Comparison of ENCODE assay signal across 22 mouse cellular contexts in the genomic region with DNA sequence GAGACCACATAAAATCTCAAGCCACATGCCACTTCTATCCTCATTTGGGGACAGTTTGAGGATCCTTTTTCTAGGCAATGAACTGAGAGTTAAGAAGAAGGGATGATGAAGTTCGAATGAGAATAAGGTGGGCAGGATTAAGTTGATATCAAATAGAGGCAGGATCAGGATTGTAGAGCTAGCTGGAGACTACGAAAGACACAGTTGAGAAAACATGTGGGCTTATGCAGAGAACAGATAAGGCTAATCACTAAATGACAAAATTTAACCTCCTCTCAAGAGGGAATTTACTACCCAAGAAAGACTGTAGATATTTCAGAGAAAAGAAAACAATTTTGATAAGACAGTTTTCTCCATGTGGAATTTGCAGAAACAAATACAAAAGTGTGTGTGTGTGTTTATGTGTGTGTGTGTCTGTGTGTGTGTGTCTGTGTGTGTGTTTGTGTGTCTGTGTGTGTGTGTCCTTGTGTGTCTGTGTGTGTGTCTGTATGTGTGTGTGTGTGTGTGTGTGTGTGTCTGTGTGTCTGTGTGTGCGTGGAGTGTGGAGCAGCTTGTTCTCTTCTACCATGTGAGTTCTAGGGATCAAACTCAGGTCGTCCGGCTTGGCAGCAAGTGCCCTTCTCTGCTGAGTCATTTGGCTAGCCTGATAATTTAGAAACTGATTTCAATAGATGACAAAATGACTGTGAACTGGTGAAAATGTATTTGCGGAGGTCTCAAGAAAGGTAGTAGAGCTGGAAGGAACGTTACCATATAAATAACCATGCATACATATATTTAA.
DNase-seq lines count a peak whose midpoint lies in the region; ATAC-seq and TF ChIP-seq lines count a peak whose summit lies in the region.
"Had no signal": no experiment of that assay in that cellular context is flagged by ENCODE, and none has a peak within 500 bp of the region (broad histone marks: within the 10 kb centered on the region; RNA-seq: fewer than 3 reads in every experiment).

No protein-coding gene starts in this region.

- peak; percentile 73 for DNase-seq in 3T3-L1 (ENCODE audit: low read depth, low spot score)
- DNase-seq in adipocyte (ENCODE audit: low spot score): peak; percentile 49
- DNase-seq in frontal cortex, postnatal 10 days (ENCODE audit: low spot score in 2 of 2): no peak
- DNase-seq in stomach, postnatal 0 days (ENCODE audit: low spot score): no peak
- DNase-seq in spleen, adult 12 weeks (ENCODE audit: low spot score): no peak
- DNase-seq in urinary bladder, postnatal 10 days (ENCODE audit: low spot score): no peak
- DNase-seq: adrenal gland, postnatal 14 days; cerebellum, adult 11 months; cerebellum, adult 8-10 months; cerebellum, postnatal 14 days; embryo, embryonic 11 days; gastrocnemius, postnatal 14 days had no signal

- no peak overlapping the region for H3K27ac ChIP-seq in liver, embryonic 12.5 days
- no peak overlapping the region for H3K27ac ChIP-seq in liver, embryonic 16.5 days (ENCODE audit: low read length)
- H3K27ac ChIP-seq in stomach, postnatal 0 days (replicated peaks): no peak overlapping the region
- H3K27ac ChIP-seq: embryonic facial prominence, embryonic 15.5 days; forebrain, embryonic 12.5 days had no signal

- no peaks in the 10 kb centered on the region for H3K4me1 ChIP-seq in liver, embryonic 12.5 days
- no peaks in the 10 kb centered on the region for H3K4me1 ChIP-seq in liver, embryonic 16.5 days (ENCODE audit: control insufficient read depth, low read depth, low read length)
- H3K4me1 ChIP-seq in stomach, postnatal 0 days (replicated peaks; ENCODE audit: control insufficient read depth, insufficient read depth): no peaks in the 10 kb centered on the region
- H3K4me1 ChIP-seq: embryonic facial prominence, embryonic 15.5 days; forebrain, embryonic 12.5 days; heart, embryonic 12.5 days had no signal

- no peak for TF ChIP-seq EP300 in stomach, postnatal 0 days (optimal IDR thresholded peaks at IDR 0.05)

- H3K36me3 ChIP-seq in liver, embryonic 12.5 days: no peaks in the 10 kb centered on the region
- no peaks in the 10 kb centered on the region for H3K36me3 ChIP-seq in liver, embryonic 16.5 days (ENCODE audit: control insufficient read depth, insufficient read depth)
- no peaks in the 10 kb centered on the region for H3K36me3 ChIP-seq in stomach, postnatal 0 days (ENCODE audit: control insufficient read depth, insufficient read depth, low read length)
- H3K36me3 ChIP-seq: embryonic facial prominence, embryonic 15.5 days; forebrain, embryonic 12.5 days; heart, embryonic 12.5 days had no signal

- ATAC-seq in liver, embryonic 12.5 days: peak; percentile 55; the same call in 1 of the 2 replicates
- ATAC-seq in liver, embryonic 16.5 days (ENCODE audit: low read depth): peak; percentile 55; the same call in 1 of the 2 replicates
- ATAC-seq in stomach, postnatal 0 days (ENCODE audit: low FRiP score, low TSS enrichment): no peak
- ATAC-seq: forebrain, embryonic 16.5 days; hindbrain, embryonic 16.5 days; inflammation-experienced regulatory T-cells, adult 6 months had no signal

- H3K27me3 ChIP-seq in liver, embryonic 12.5 days (replicated peaks): no peaks in the 10 kb centered on the region
- no peaks in the 10 kb centered on the region for H3K27me3 ChIP-seq in liver, embryonic 16.5 days (ENCODE audit: control insufficient read depth, insufficient read depth, low read depth, low read length)
- no peaks in the 10 kb centered on the region for H3K27me3 ChIP-seq in stomach, postnatal 0 days (ENCODE audit: control insufficient read depth, insufficient read depth, low read length)
- H3K27me3 ChIP-seq: CH12.LX; embryonic facial prominence, embryonic 15.5 days; forebrain, embryonic 12.5 days; heart, embryonic 12.5 days had no signal

- no peak overlapping the region for H3K4me2 ChIP-seq in liver, embryonic 12.5 days
- no peak overlapping the region for H3K4me2 ChIP-seq in liver, embryonic 16.5 days (ENCODE audit: low read depth, low read length)
- no peak overlapping the region for H3K4me2 ChIP-seq in stomach, postnatal 0 days (replicated peaks; ENCODE audit: low read depth)
- H3K4me2 ChIP-seq: embryonic facial prominence, embryonic 15.5 days; forebrain, embryonic 12.5 days; heart, embryonic 12.5 days had no signal

- no peaks in the 10 kb centered on the region for H3K9me3 ChIP-seq in liver, embryonic 12.5 days (replicated peaks)
- no peaks in the 10 kb centered on the region for H3K9me3 ChIP-seq in liver, embryonic 16.5 days (replicated peaks; ENCODE audit: control insufficient read depth, low read length)
- no peaks in the 10 kb centered on the region for H3K9me3 ChIP-seq in stomach, postnatal 0 days (ENCODE audit: control insufficient read depth, low read length)
- H3K9me3 ChIP-seq: embryonic facial prominence, embryonic 15.5 days; forebrain, embryonic 12.5 days; heart, embryonic 12.5 days had no signal

- no peak for TF ChIP-seq CTCF in stomach, postnatal 0 days (IDR thresholded peaks at IDR 0.05; ENCODE audit: low read depth)

- H3K4me3 ChIP-seq in liver, embryonic 12.5 days: no peak overlapping the region
- H3K4me3 ChIP-seq in liver, embryonic 16.5 days (ENCODE audit: low read depth, low read length): no peak overlapping the region
- H3K4me3 ChIP-seq in stomach, postnatal 0 days (ENCODE audit: low read depth, low read length): no peak overlapping the region
- H3K4me3 ChIP-seq: embryonic facial prominence, embryonic 15.5 days; erythroblast, embryonic 14.5 days; forebrain, embryonic 12.5 days; heart, embryonic 12.5 days had no signal

- 48% methylated on average over 7 of the region's 7 CpGs for WGBS in liver, embryonic 12.5 days (ENCODE audit: insufficient replicate concordance)
- 46% methylated on average over 7 of the region's 7 CpGs for WGBS in liver, embryonic 16.5 days (ENCODE audit: insufficient replicate concordance)
- WGBS in stomach, postnatal 0 days: 66% methylated on average over 7 of the region's 7 CpGs

- H3K9ac ChIP-seq in liver, embryonic 12.5 days: no peak overlapping the region
- H3K9ac ChIP-seq in liver, embryonic 16.5 days (ENCODE audit: low read depth, low read length): no peak overlapping the region
- no peak overlapping the region for H3K9ac ChIP-seq in stomach, postnatal 0 days (ENCODE audit: low read length)
- H3K9ac ChIP-seq: embryonic facial prominence, embryonic 15.5 days; forebrain, embryonic 12.5 days; heart, embryonic 12.5 days had no signal

Comparison
In these comparisons a context has a peak if more than half of its experiments do, and no peak if none do; other contexts are left out.
1. DNase-seq: peak in 3T3-L1 (single experiment) and adipocyte (single experiment); none in frontal cortex, postnatal 10 days (0 of 2), stomach, postnatal 0 days (single experiment), spleen, adult 12 weeks (single experiment) and urinary bladder, postnatal 10 days (single experiment).